ENCODE assay signal across 10 mouse cellular contexts in the genomic region with DNA sequence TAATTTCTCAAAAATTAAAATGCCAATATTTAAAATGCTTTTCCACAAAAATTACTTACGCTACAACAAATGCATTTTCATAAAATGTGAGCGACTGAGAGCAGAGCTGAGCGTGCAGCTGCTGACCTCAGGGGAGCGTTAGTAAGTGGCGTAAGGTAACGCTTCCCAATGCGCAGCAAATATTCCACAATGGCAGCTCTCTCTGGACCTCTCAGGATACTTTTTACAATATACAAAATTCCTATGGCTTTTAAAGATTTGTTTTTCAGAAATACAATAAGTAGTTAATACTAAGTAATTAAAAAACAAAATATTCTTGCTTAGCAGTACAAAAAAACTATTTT.
A peak's percentile ranks its signal among the peaks of the same experiment; 100 is the strongest.
DNase-seq lines count a peak whose midpoint lies in the region; ATAC-seq and TF ChIP-seq lines count a peak whose summit lies in the region.
"Had no signal": no experiment of that assay in that cellular context is flagged by ENCODE, and none has a peak within 500 bp of the region (broad histone marks: within the 10 kb centered on the region; RNA-seq: fewer than 3 reads in every experiment).

No protein-coding gene starts in this region.

- 0 out of 2 replicates have a peak, but pooled peaks cover 2% of the 10 kb centered on the region for H3K36me3 ChIP-seq in heart, embryonic 12.5 days
- H3K36me3 ChIP-seq in heart, adult 2 months (ENCODE audit: control insufficient read depth, insufficient read depth, low read length): peaks cover 8% of the 10 kb centered on the region
- no peaks in the 10 kb centered on the region for H3K36me3 ChIP-seq in forebrain, embryonic 15.5 days
- H3K36me3 ChIP-seq in midbrain, embryonic 11.5 days (ENCODE audit: control insufficient read depth, insufficient read depth, low read length): no peaks in the 10 kb centered on the region

- no peak for TF ChIP-seq EP300 in heart, adult 2 months (IDR thresholded peaks at IDR 0.05; ENCODE audit: insufficient read depth, low read depth, low read length)

- no peak for DNase-seq in heart, adult 2 months
- no peak for DNase-seq in midbrain, embryonic 11.5 days (ENCODE audit: low spot score, missing footprints)
- no peak for DNase-seq in left cerebral cortex, adult 2 months (ENCODE audit: extremely low spot score in 1 of 2, low spot score in 2 of 2)
- no peak for DNase-seq in cerebellum, postnatal 25 days
- DNase-seq: B cell, adult 2 months; cerebellum, adult 18-20 months had no signal

- no peak for ATAC-seq in heart, embryonic 12.5 days (ENCODE audit: insufficient number of reproducible peaks, low FRiP score)
- no peak for ATAC-seq in forebrain, embryonic 15.5 days (replicated peaks)
- ATAC-seq in midbrain, embryonic 11.5 days (ENCODE audit: low FRiP score): no peak
- no peak for ATAC-seq in megakaryocyte-erythroid progenitor cell, adult 5-6 weeks (replicated peaks; ENCODE audit: low FRiP score, low TSS enrichment, poor library complexity, severe bottlenecking)

- no peaks in the 10 kb centered on the region for H3K27me3 ChIP-seq in heart, embryonic 12.5 days (replicated peaks)
- H3K27me3 ChIP-seq in heart, adult 2 months (ENCODE audit: control insufficient read depth, insufficient read depth, low read length): no peaks in the 10 kb centered on the region
- H3K27me3 ChIP-seq in forebrain, embryonic 15.5 days: no peaks in the 10 kb centered on the region
- no peaks in the 10 kb centered on the region for H3K27me3 ChIP-seq in midbrain, embryonic 11.5 days (ENCODE audit: control insufficient read depth, insufficient read depth, low read length)

- 0 out of 2 replicates have a peak overlapping the region, but pooled peaks have one; percentile 61 for H3K9ac ChIP-seq in heart, embryonic 12.5 days
- H3K9ac ChIP-seq in heart, adult 2 months (ENCODE audit: low read depth, low read length): no peak overlapping the region
- 0 out of 2 replicates have a peak overlapping the region, but pooled peaks have one; percentile 28 for H3K9ac ChIP-seq in forebrain, embryonic 15.5 days (replicated peaks)
- peak overlapping the region; percentile 77 for H3K9ac ChIP-seq in midbrain, embryonic 11.5 days (ENCODE audit: low read length)

- TF ChIP-seq CTCF in heart, adult 2 months (IDR thresholded peaks at IDR 0.05): no peak
- TF ChIP-seq CTCF in bone marrow macrophage, adult 2 months (IDR thresholded peaks at IDR 0.05; ENCODE audit: low read depth, low read length): no peak
- TF ChIP-seq CTCF in left cerebral cortex, adult 2 months (IDR thresholded peaks at IDR 0.05): no peak

- H3K4me1 ChIP-seq in heart, embryonic 12.5 days (replicated peaks): peaks cover 8% of the 10 kb centered on the region
- peaks cover 6% of the 10 kb centered on the region for H3K4me1 ChIP-seq in heart, adult 2 months (ENCODE audit: control insufficient read depth, insufficient read depth, low read length)
- peaks cover 29% of the 10 kb centered on the region for H3K4me1 ChIP-seq in bone marrow macrophage, adult 2 months (ENCODE audit: control insufficient read depth, insufficient read depth, low read length)
- peaks cover 35% of the 10 kb centered on the region for H3K4me1 ChIP-seq in forebrain, embryonic 15.5 days
- peaks cover 20% of the 10 kb centered on the region; the same call in 1 of the 2 replicates for H3K4me1 ChIP-seq in midbrain, embryonic 11.5 days (ENCODE audit: control insufficient read depth, insufficient read depth, low read length)

- intact Hi-C loops in heart, adult 2 months (cut with DNase I): loop anchor here (5.0 kb wide), 3 partner anchors 37 to 82 kb away; no protein-coding TSS in a partner anchor
- intact Hi-C loops in left cerebral cortex, adult 2 months (cut with DNase I): no loop called here

- no peak for TF ChIP-seq POLR2A in heart, adult 2 months (IDR thresholded peaks at IDR 0.05; ENCODE audit: insufficient read depth, low read depth, low read length)
- TF ChIP-seq POLR2A in bone marrow macrophage, adult 2 months (IDR thresholded peaks at IDR 0.05; ENCODE audit: borderline replicate concordance, low read depth, low read length): no peak

- 80% methylated on average over 7 of the region's 7 CpGs for WGBS in heart, embryonic 12.5 days
- WGBS in heart, adult 2 months: 89% methylated on average over 7 of the region's 7 CpGs
- WGBS in forebrain, embryonic 15.5 days: 60% methylated on average over 7 of the region's 7 CpGs
- 10% methylated on average over 7 of the region's 7 CpGs for WGBS in midbrain, embryonic 11.5 days

- H3K4me2 ChIP-seq in heart, embryonic 12.5 days: peak overlapping the region; percentile 34
- peak overlapping the region; percentile 29 for H3K4me2 ChIP-seq in forebrain, embryonic 15.5 days (replicated peaks)
- peak overlapping the region; percentile 68 for H3K4me2 ChIP-seq in midbrain, embryonic 11.5 days

- H3K27ac ChIP-seq in heart, embryonic 12.5 days (ENCODE audit: poor library complexity, severe bottlenecking): peak overlapping the region; percentile 66; the same call in 1 of the 2 replicates
- H3K27ac ChIP-seq in heart, adult 2 months: no peak overlapping the region
- H3K27ac ChIP-seq in bone marrow macrophage, adult 2 months (ENCODE audit: insufficient read depth, low read depth, low read length): peak overlapping the region; percentile 45
- no peak overlapping the region for H3K27ac ChIP-seq in forebrain, embryonic 15.5 days (replicated peaks)
- H3K27ac ChIP-seq in midbrain, embryonic 11.5 days (ENCODE audit: low read depth, low read length): peak overlapping the region; percentile 69
- H3K27ac ChIP-seq in left cerebral cortex, adult 2 months: no peak overlapping the region

- peak overlapping the region; percentile 30 for H3K4me3 ChIP-seq in heart, embryonic 12.5 days
- H3K4me3 ChIP-seq in heart, adult 2 months: no peak overlapping the region
- H3K4me3 ChIP-seq in bone marrow macrophage, adult 2 months (ENCODE audit: insufficient read depth, low read length): peak overlapping the region; percentile 60
- peak overlapping the region; percentile 27 for H3K4me3 ChIP-seq in forebrain, embryonic 15.5 days
- peak overlapping the region; percentile 55 for H3K4me3 ChIP-seq in midbrain, embryonic 11.5 days (ENCODE audit: low read depth, low read length)
- H3K4me3 ChIP-seq in left cerebral cortex, adult 2 months: no peak overlapping the region; the same call in 1 of the 2 replicates

- no peaks in the 10 kb centered on the region for H3K79me2 ChIP-seq in heart, adult 2 months (replicated peaks; ENCODE audit: control insufficient read depth, insufficient read depth, low read length)

- H3K9me3 ChIP-seq in heart, embryonic 12.5 days (replicated peaks): no peaks in the 10 kb centered on the region
- H3K9me3 ChIP-seq in forebrain, embryonic 15.5 days: no peaks in the 10 kb centered on the region
- no peaks in the 10 kb centered on the region for H3K9me3 ChIP-seq in midbrain, embryonic 11.5 days (ENCODE audit: control insufficient read depth, low read length)

Comparison
In these comparisons a context has a peak if more than half of its experiments do, and no peak if none do; other contexts are left out.
1. H3K27ac ChIP-seq: peak in heart, embryonic 12.5 days (single experiment), bone marrow macrophage, adult 2 months (single experiment) and midbrain, embryonic 11.5 days (single experiment); none in heart, adult 2 months (single experiment), forebrain, embryonic 15.5 days (single experiment) and left cerebral cortex, adult 2 months (single experiment).
2. H3K4me3 ChIP-seq: peak in heart, embryonic 12.5 days (single experiment), bone marrow macrophage, adult 2 months (single experiment), forebrain, embryonic 15.5 days (single experiment) and midbrain, embryonic 11.5 days (single experiment); none in heart, adult 2 months (single experiment) and left cerebral cortex, adult 2 months (single experiment).
3. Peak in every context shown above with its lines, with median percentiles within 50 percentile points of each other: H3K4me2 ChIP-seq.